Mouse (Mus musculus) limb, embryonic 10.5 days (tissue): ENCODE measurements around the gene Tuba1c. TPM values are rescaled to one million over a fixed set of nuclear protein-coding genes. Genes with fewer than 3 reads are reported as not detected.
"Not testable (repeated sequence)": the region's sequence is repeated elsewhere in the genome, so short reads cannot be mapped to it uniquely, and the experiment has no call there.

Experiments used
- DNase-seq: peaks from one replicate; pipeline ENCODE4 v3.0.0-alpha.2; 2017; ENCODE audit warnings: low spot score
- H3K27ac ChIP-seq: fragments of 300-500 bp; sonication (generic); 2 replicates; pipeline ENCODE4 v1.5.1; 2016; ENCODE audit warnings: mild to moderate bottlenecking
- H3K27me3 ChIP-seq: fragments of 300-500 bp; sonication (generic); 2 replicates; pipeline ENCODE4 v1.6.1; 2016; ENCODE audit warnings: low read depth, mild to moderate bottlenecking; ENCODE audit not compliant: poor library complexity, severe bottlenecking
- H3K36me3 ChIP-seq: fragments of 300-500 bp; sonication (generic); 2 replicates; pipeline ENCODE4 v1.6.1; 2016; ENCODE audit warnings: mild to moderate bottlenecking, moderate library complexity
- H3K4me1 ChIP-seq: fragments of 300-500 bp; sonication (generic); 2 replicates; pipeline ENCODE4 v1.6.1; 2016
- H3K4me3 ChIP-seq: fragments of 300-500 bp; sonication (generic); 2 replicates; pipeline ENCODE4 v1.5.1; 2016; ENCODE audit warnings: mild to moderate bottlenecking, moderate library complexity
- H3K9me3 ChIP-seq: fragments of 300-500 bp; sonication (generic); replicated peaks from 2 replicates; pipeline ENCODE4 v1.6.1; 2016; ENCODE audit warnings: mild to moderate bottlenecking
- WGBS: fragments of 180-500 bp; shearing (Covaris S2); methylation state at CpG from one replicate; pipeline ENCODE4 v1.1.7; 2016; 5-methylcytosine and 5-hydroxymethylcytosine counted together
- polyA plus RNA-seq: library from polyadenylated mRNA; unstranded; fragments of >200 nt; fragmentation: Nextera tagmentation; extraction: Ambion mirVana; gene quantifications from 2 replicates; pipeline ENCODE4 v1.2.1, GENCODE M21; 2016

The Tuba1c gene
- polyA plus RNA-seq, 1 experiment from 2014 or later, result 138 TPM

DNA sequence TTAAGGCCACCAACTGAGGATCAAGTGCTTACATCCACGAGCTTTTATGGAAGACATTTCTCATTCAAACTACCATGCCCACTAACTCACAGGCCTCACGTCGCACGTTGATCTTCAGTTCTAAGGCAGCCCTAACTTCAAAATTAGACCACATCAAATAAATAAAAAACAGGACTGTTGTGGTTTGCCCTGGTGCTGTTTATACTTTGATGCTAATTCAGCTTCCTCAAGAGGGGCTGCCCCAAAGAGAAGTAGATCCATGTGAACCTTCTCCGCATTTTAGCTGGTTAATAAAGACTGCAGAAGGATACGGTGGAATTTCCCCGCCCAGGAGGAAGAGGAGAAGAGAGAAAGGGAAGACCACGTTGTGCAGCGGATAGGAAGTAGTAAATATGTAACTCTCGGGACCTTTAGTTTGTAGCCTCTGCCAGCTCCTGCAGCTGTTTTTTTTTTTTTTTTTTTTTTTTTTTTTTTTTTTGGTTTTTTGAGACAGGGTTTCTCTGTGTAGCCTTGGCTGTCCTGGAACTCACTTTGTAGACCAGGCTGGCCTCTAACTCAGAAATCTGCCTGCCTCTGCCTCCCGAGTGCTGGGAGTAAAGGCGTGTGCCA is 36.0 kb downstream of the Tuba1c start:
- WGBS, result 85% methylated on average over 12 of the region's 12 CpGs

DNA sequence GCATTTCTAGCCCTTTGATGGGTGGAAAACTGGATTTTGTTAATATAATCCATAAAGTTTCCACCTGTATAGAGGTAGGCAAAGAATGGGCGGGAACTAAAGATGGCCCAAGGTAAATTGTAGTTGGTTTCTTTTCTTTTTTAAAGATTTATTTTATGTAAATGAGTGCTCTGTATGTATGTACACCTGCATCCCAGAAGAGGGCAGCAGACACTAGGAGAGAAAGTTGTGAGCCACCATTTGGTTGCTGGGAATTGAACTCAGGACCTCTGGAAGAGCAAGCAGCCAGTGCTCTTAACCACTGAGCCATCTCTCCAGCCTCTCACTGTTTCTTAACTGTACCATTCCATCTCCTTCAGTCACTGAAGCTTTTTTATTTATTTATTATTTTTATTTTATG is 42.3 kb downstream of the Tuba1c start:
- peaks cover 6% of the 10 kb centered on the region; the same call in 1 of the 2 replicates for H3K27me3 ChIP-seq
- WGBS, result 85% methylated on average over 1 of the region's 1 CpGs
- no peaks in the 10 kb centered on the region for H3K9me3 ChIP-seq
- peaks cover 6% of the 10 kb centered on the region for H3K36me3 ChIP-seq
- no peak for DNase-seq
- H3K27ac ChIP-seq, result no peak overlapping the region
- H3K4me1 ChIP-seq, result peaks cover 14% of the 10 kb centered on the region
- H3K4me3 ChIP-seq, result no peak overlapping the region

More for the DNA sequence above, 36.0 kb downstream of the Tuba1c start:
- no peaks in the 10 kb centered on the region for H3K9me3 ChIP-seq
- no peaks in the 10 kb centered on the region for H3K36me3 ChIP-seq
- H3K27me3 ChIP-seq, result peaks cover 38% of the 10 kb centered on the region
- H3K27ac ChIP-seq, result no peak overlapping the region
- H3K4me1 ChIP-seq, result no peaks in the 10 kb centered on the region
- DNase-seq, result no peak
- no peak overlapping the region for H3K4me3 ChIP-seq

DNA sequence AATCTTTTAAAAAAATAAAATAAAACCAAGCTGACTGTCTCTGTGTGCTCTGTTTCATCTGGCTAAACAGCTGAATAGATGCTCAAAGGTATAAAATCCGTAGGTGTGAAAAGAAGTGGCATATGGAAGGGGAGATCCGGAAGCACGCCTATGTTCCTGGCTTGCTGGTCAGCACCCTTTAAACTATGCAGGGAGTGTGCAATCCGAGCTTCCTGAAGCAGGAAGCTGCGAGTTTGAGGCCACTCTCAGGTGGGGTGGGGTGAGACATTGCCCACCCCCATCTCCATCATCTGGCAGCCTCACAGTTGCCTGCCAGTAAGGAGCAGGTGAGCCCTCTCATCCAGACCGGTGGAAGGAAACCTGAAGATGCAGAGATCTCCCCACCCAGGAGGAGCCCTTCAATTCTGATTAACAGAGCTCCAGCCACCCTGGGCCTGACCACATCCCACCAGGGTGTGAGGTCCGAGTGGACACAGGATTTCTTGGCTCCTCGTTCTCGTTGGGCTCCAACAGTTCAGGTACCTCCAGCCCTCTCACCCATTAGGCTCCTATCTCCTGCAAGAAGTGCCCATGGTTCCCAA is 44.4 kb downstream of the Tuba1c start, which contains the start of gene Troap:
TSS of gene Troap (plus strand) at position 557 of the 581 bp plus-strand sequence.
- Histone ChIP-seq H3K27me3 (0 out of 2 replicates have a peak, but pooled peaks cover 4% of the 10 kb centered on the region), H3K9me3 (no peaks in the 10 kb centered on the region), H3K27ac (peak within 1 kb of the TSS; percentile 95), H3K4me3 (peak within 1 kb of the TSS; percentile 73), H3K36me3 (peaks cover 27% of the 10 kb centered on the region), H3K4me1 (peaks cover 29% of the 10 kb centered on the region)
- no peak for DNase-seq
- 21% methylated on average over 9 of the region's 9 CpGs for WGBS

DNA sequence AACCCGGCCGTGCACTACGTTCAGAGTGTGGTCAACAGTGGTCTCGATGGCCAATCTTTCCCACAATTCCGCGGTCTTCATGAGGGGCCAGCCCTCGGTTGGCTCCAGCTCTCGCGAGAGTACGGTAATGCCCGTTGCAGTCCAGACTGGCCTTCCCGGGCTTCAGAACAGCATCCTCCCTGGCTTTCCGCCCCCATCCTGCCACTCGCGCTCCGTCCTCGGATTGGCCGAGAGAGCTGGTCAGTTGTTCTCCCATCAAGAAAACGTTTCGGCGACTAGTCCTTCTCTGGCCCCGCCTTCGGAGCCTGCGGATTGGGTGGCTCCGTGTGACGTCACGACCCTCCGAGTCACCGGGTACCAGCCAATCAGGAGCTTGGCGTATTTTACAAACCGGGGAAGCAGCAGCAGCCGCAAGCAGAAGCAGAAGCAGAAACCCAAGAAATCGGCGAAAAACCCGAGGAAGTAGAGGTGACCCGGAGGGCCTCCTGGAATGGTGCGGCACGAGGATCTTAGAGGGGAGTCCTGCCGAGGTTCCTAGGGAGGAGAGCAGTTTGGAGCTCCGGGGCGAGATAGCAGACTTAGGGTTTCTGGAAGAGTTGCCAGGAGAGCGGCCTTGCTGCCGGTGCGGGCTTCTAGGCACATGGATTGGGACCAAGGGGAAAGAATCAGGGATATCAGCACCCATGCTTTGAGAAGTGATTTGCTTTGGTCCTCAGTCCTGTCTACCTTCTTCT is 45.1 kb downstream of the Tuba1c start:
- Histone ChIP-seq H3K36me3 (peaks cover 34% of the 10 kb centered on the region), H3K4me3 (peak overlapping the region; percentile 73), H3K9me3 (no peaks in the 10 kb centered on the region), H3K27ac (peak overlapping the region; percentile 95), H3K4me1 (peaks cover 29% of the 10 kb centered on the region), H3K27me3 (no peaks in the 10 kb centered on the region)
- peak; percentile 98 for DNase-seq
- under 1% methylated on average over 44 of the region's 44 CpGs for WGBS

DNA sequence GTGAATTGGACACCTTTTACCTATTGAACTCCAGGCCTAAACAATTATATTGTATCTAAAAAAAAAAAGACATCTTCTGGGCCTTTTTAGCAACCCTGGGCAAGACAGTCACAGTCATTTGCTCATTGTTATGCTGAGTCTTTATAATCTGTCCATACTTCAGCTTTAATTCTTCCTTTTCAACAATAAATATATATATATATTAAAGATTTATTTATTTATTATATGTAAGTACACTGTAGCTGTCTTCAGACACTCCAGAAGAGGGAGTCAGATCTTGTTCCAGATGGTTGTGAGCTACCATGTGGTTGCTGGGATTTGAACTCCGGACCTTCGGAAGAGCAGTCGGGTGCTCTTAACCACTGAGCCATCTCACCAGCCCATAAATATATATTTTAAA is 46.3 kb downstream of the Tuba1c start:
- not testable (repeated sequence) for H3K9me3 ChIP-seq, H3K27ac ChIP-seq, DNase-seq, H3K27me3 ChIP-seq
- Histone ChIP-seq H3K36me3 (peaks cover 46% of the 10 kb centered on the region), H3K4me1 (peaks cover 29% of the 10 kb centered on the region), H3K4me3 (peak overlapping the region; percentile 73)
- 95% methylated on average over 3 of the region's 3 CpGs for WGBS

DNA sequence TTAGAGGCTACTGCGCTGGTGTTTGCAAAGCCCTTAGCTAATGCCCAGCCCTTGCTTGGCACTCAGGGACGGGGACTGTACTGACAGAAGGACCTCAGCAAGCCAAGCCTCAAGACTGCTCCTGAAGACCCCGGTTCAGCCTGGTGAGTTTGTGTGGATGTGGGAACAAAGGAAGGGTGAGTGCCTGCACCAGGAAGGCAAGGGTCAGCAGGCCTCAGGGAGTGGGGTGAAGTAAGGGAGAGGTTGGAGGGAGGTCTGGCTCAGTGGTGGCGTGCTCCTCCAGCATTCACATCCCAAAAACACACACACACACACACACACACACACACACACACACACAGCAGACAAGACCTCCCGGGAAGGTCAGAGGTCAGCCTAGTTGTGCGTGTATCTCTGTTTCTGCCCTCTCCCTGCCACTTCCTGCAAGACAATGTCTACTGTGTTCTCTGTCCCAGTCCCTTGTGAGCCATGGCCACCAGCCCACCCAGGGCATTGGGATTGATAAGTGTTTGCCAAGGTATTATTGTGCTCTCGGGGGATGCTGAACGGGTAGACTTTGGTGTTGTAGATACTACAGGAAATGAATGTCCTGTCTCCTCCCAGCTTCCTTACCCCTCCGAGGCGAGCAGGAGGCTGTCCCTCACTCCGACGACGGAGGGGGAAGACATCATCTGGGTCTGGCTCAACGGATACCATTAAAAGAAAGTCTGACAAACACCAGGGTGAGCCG is 48.7 kb downstream of the Tuba1c start:
- Histone ChIP-seq H3K4me3 (no peak overlapping the region), H3K36me3 (peaks cover 70% of the 10 kb centered on the region), H3K27me3 (peaks cover 14% of the 10 kb centered on the region), H3K4me1 (peaks cover 32% of the 10 kb centered on the region), H3K27ac (no peak overlapping the region), H3K9me3 (no peaks in the 10 kb centered on the region)
- WGBS, result 84% methylated on average over 15 of the region's 15 CpGs
- peak; percentile 26 for DNase-seq

DNA sequence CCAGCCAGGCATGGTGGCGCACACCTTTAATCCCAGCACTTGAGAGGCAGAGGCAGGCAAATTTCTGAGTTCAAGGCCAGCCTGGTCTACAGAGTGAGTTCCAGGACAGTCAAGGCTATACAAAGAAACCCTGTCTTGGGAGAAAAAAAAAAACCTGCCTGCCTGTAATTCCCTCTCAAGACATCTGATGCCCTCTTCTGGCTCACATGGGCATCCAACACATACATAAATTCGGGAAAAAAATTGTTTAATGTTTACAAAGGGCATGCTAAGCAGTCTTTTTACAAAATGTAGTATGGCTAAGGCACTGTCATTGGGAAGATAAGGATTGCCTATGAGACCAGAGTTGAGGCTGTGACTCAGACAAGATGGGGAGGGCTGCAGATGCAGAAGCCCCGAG is 50.1 kb downstream of the Tuba1c start:
- Histone ChIP-seq H3K9me3 (no peaks in the 10 kb centered on the region), H3K27me3 (peaks cover 29% of the 10 kb centered on the region), H3K36me3 (peaks cover 76% of the 10 kb centered on the region), H3K27ac (no peak overlapping the region), H3K4me3 (no peak overlapping the region), H3K4me1 (peaks cover 37% of the 10 kb centered on the region)
- 92% methylated on average over 3 of the region's 3 CpGs for WGBS
- DNase-seq, result no peak

DNA sequence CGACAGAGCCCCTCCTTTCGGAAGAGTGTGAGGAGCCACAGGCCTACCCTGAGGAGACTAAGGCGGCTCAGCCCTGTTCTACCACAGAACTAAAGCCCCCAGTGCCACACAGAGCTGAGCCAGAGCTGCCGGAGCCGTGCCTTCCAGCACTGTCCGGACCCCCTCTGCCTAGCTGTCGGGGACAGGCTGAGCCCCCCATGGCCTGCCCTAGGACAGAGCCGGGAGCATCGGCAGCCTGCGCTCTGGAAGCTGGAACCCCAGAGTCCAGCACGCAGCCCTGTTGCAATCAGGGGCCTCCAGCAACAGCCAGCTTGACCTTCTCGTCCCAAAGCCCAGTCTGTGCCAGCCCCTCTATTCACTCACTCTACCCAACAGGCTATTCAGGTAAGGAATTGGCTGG is 52.6 kb downstream of the Tuba1c start:
- Histone ChIP-seq H3K4me1 (peaks cover 26% of the 10 kb centered on the region), H3K9me3 (no peaks in the 10 kb centered on the region), H3K4me3 (no peak overlapping the region), H3K36me3 (peaks cover 67% of the 10 kb centered on the region), H3K27ac (no peak overlapping the region), H3K27me3 (peaks cover 54% of the 10 kb centered on the region)
- 93% methylated on average over 12 of the region's 12 CpGs for WGBS
- DNase-seq, result no peak

DNA sequence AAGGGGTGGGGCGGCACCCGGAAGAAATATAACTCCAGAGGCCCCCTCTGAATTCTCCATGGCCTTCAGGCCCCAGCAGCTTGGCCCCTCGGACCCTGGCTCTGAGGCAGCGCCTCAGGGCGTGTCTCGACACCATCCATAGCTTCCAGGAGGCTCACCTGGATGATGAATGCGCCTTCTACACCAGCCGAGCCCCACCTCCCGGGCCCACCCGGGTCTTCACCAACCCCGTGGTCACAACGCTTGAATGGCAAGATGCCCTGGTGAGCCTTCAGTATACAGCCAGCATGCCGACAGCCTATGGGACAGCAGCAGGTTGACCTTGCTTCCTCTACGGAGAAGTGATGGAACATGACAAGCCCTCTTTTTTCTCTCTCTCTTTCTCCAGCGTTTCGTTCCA is 53.1 kb downstream of the Tuba1c start:
- no peaks in the 10 kb centered on the region for H3K9me3 ChIP-seq
- peaks cover 62% of the 10 kb centered on the region for H3K36me3 ChIP-seq
- no peak overlapping the region for H3K27ac ChIP-seq
- H3K4me3 ChIP-seq, result no peak overlapping the region
- peaks cover 59% of the 10 kb centered on the region for H3K27me3 ChIP-seq
- no peak for DNase-seq
- 88% methylated on average over 16 of the region's 16 CpGs for WGBS
- H3K4me1 ChIP-seq, result peaks cover 26% of the 10 kb centered on the region

DNA sequence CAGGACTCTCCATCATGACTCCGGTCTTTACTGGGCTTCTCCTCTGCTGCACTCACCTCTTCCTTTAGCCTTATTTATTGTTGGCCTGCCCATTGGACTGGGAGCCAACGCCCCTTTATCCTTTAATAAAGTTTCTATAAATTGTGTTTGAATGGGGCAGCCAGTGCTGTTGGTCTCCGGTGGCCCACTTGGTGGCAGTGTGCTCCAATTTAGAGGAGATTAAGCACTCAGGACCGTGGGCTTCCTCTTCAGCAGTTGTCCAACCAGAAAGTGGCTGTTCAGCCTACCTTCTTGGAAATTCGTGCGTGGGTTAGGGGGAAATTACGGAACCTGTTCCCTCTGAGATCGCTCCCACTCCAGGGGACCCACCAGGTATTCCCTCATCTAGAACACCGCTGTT is 53.6 kb downstream of the Tuba1c start:
- WGBS, result 69% methylated on average over 9 of the region's 9 CpGs
- Histone ChIP-seq H3K4me1 (peaks cover 26% of the 10 kb centered on the region), H3K36me3 (peaks cover 57% of the 10 kb centered on the region), H3K27ac (no peak overlapping the region), H3K27me3 (peaks cover 63% of the 10 kb centered on the region), H3K9me3 (no peaks in the 10 kb centered on the region), H3K4me3 (no peak overlapping the region)
- peak; percentile 44 for DNase-seq

DNA sequence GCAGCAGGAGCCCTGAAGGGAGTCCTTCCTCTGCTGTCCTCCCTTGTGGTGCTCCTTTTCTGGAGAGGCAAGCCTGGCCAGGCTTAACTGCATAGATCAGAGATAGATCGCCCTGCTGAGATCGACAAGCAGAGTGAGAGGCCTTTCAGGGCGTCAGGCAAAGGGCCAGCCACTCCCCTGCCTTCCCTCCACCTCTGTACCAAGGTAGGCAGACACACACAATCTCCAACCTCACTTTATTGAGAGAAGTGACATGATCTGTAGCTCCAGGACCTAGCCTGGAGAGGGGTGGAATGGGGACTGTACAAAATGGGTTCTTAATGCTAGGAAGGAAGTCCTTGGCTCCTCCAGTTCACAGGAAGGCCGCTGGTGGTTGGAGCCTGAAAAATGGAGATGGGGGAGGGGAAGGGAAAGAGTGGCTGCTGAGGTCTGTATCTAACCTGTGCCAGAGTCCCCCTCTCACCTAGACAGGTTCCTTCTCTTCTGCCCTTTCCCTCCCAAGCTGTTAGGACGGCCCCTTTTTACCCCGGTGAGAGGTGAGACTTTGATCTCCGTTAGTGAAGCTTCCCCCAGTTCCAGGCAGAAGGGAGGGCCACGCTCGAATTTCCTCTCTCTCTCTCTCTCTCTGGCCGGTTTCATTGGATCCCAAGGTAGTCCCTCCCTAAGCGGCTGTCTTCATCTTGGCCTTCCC is 54.3 kb downstream of the Tuba1c start:
- DNase-seq, result peak; percentile 55
- Histone ChIP-seq H3K27ac (no peak overlapping the region), H3K9me3 (no peaks in the 10 kb centered on the region), H3K36me3 (peaks cover 50% of the 10 kb centered on the region), H3K4me1 (peaks cover 31% of the 10 kb centered on the region), H3K4me3 (peak overlapping the region; percentile 27), H3K27me3 (peaks cover 71% of the 10 kb centered on the region)
- 7% methylated on average over 11 of the region's 11 CpGs for WGBS

DNA sequence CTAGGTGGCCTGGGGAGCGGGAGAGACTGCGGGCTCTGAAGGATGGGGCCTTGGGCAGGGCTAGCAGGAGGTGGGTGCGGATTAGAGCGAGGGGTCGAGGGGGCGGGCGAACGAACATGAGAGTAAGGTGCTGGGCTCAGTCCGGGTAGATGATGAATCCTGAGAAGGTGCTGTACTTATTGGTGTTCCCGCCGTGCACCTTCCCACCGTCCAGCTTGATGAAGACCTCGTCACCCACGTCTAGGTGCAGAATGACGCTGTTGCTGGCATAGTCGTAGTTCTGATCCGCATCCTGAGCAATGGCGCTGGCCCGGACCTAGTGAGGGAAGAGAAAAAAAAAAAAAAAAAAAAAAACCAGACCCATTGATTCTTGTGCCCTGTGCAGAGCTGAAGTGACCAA is 54.9 kb downstream of the Tuba1c start:
- H3K27ac ChIP-seq, result no peak overlapping the region
- DNase-seq, result no peak
- H3K27me3 ChIP-seq, result peaks cover 77% of the 10 kb centered on the region
- peaks cover 44% of the 10 kb centered on the region for H3K36me3 ChIP-seq
- peak overlapping the region; percentile 27 for H3K4me3 ChIP-seq
- H3K9me3 ChIP-seq, result no peaks in the 10 kb centered on the region
- peaks cover 33% of the 10 kb centered on the region for H3K4me1 ChIP-seq
- 5% methylated on average over 19 of the region's 19 CpGs for WGBS
